Mouse (Mus musculus) frontal cortex, adult (tissue): ENCODE results near the gene Ephb4.

Experiments
- ATAC-seq: cut with Nextera tagmentation; 2 replicates; pipeline ENCODE4 v1.9.2; 2017; ENCODE audit warnings: mild to moderate bottlenecking, moderate library complexity, mixed read lengths; ENCODE audit not compliant: low TSS enrichment

The Ephb4 gene

GRCm38 (mm10) chr5:137334317-137334716, 15.6 kb upstream of the Ephb4 start:
- ATAC-seq, result no peak

GRCm38 (mm10) chr5:137335066-137335465, 14.8 kb upstream of the Ephb4 start:
- ATAC-seq, result no peak

GRCm38 (mm10) chr5:137337190-137337589, 12.7 kb upstream of the Ephb4 start:
- no peak for ATAC-seq

GRCm38 (mm10) chr5:137338256-137338655, 11.7 kb upstream of the Ephb4 start:
- peak; percentile 88 for ATAC-seq

- peak; percentile 21 for ATAC-seq
Observed at GRCm38 (mm10) chr5:137338663-137339289, 11.1 kb upstream of the Ephb4 start.

- peak; percentile 32; the same call in 1 of the 2 replicates for ATAC-seq
Observed at GRCm38 (mm10) chr5:137339290-137339979, 10.5 kb upstream of the Ephb4 start.

- ATAC-seq, result no peak
Observed at GRCm38 (mm10) chr5:137340222-137340621, 9.7 kb upstream of the Ephb4 start.

GRCm38 (mm10) chr5:137342407-137343012, 7.4 kb upstream of the Ephb4 start:
- no peak for ATAC-seq

- ATAC-seq, result no peak
Observed at GRCm38 (mm10) chr5:137343412-137343811, 6.5 kb upstream of the Ephb4 start.

- ATAC-seq, result no peak
Observed at GRCm38 (mm10) chr5:137343869-137344268, 6.0 kb upstream of the Ephb4 start.

GRCm38 (mm10) chr5:137345821-137346220, 4.1 kb upstream of the Ephb4 start:
- no peak for ATAC-seq

GRCm38 (mm10) chr5:137346388-137346787, 3.5 kb upstream of the Ephb4 start:
- no peak for ATAC-seq

GRCm38 (mm10) chr5:137346983-137347382, 2.9 kb upstream of the Ephb4 start:
- ATAC-seq, result no peak

- no peak for ATAC-seq
Observed at GRCm38 (mm10) chr5:137347856-137348255, 2.1 kb upstream of the Ephb4 start.

- ATAC-seq, result no peak
Observed at GRCm38 (mm10) chr5:137348482-137349383, 1.2 kb upstream of the Ephb4 start.

- no peak for ATAC-seq
Observed at GRCm38 (mm10) chr5:137350205-137351057, 522 bp downstream of the Ephb4 start.

GRCm38 (mm10) chr5:137351058-137351380, 1.1 kb downstream of the Ephb4 start:
- no peak for ATAC-seq

GRCm38 (mm10) chr5:137351394-137351793, 1.5 kb downstream of the Ephb4 start:
- no peak for ATAC-seq

GRCm38 (mm10) chr5:137352011-137352975, 2.4 kb downstream of the Ephb4 start:
- no peak for ATAC-seq

- ATAC-seq, result no peak
Observed at GRCm38 (mm10) chr5:137354091-137354490, 4.2 kb downstream of the Ephb4 start.
